Mouse (Mus musculus) midbrain, embryonic 16.5 days (tissue): ENCODE data around the gene Phc1. TPM values are rescaled to one million over a fixed set of nuclear protein-coding genes. Genes with fewer than 3 reads are reported as not detected.

Experiments
- ATAC-seq: fragments of 200-750 bp; cut with Nextera tagmentation; 2 replicates; pipeline ENCODE4 v1.8.0; 2017; ENCODE audit warnings: moderate TSS enrichment
- H3K27ac ChIP-seq: fragments of 300-500 bp; sonication (generic); 2 replicates; pipeline ENCODE4 v1.5.1; 2014; ENCODE audit warnings: mild to moderate bottlenecking, low read length, mixed read lengths
- H3K27me3 ChIP-seq: fragments of 300-500 bp; sonication (generic); 2 replicates; pipeline ENCODE4 v1.6.1; 2014; ENCODE audit warnings: low read depth, low read length, mixed read lengths; ENCODE audit not compliant: control insufficient read depth, insufficient read depth
- H3K36me3 ChIP-seq: fragments of 300-500 bp; sonication (generic); 2 replicates; pipeline ENCODE4 v1.6.1; 2014; ENCODE audit warnings: mild to moderate bottlenecking, low read length, moderate library complexity, mixed read lengths; ENCODE audit not compliant: control insufficient read depth, insufficient read depth
- H3K4me1 ChIP-seq: fragments of 300-500 bp; sonication (generic); 2 replicates; pipeline ENCODE4 v1.6.1; 2014; ENCODE audit warnings: mild to moderate bottlenecking, low read length, mixed read lengths; ENCODE audit not compliant: control insufficient read depth, insufficient read depth
- H3K4me2 ChIP-seq: fragments of 300-500 bp; sonication (generic); 2 replicates; pipeline ENCODE4 v1.6.1; 2014; ENCODE audit warnings: mild to moderate bottlenecking, low read length, mixed read lengths
- H3K4me3 ChIP-seq: fragments of 300-500 bp; sonication (generic); 2 replicates; pipeline ENCODE4 v1.5.1; 2014; ENCODE audit warnings: low read depth, mild to moderate bottlenecking, low read length, moderate library complexity, mixed read lengths
- H3K9ac ChIP-seq: fragments of 300-500 bp; sonication (generic); 2 replicates; pipeline ENCODE4 v1.6.1; 2014; ENCODE audit warnings: low read depth, low read length, mixed read lengths
- H3K9me3 ChIP-seq: fragments of 300-500 bp; sonication (generic); replicated peaks from 2 replicates; pipeline ENCODE4 v1.6.1; 2014; ENCODE audit warnings: mild to moderate bottlenecking, low read length, mixed read lengths; ENCODE audit not compliant: control insufficient read depth, poor library complexity, severe bottlenecking
- WGBS: fragments of 180-500 bp; shearing (Covaris S2); extraction: QIAGEN DNeasy Blood & Tissue Kit; methylation state at CpG from one replicate; pipeline ENCODE4 v1.1.7; 2014; 5-methylcytosine and 5-hydroxymethylcytosine counted together
- polyA plus RNA-seq: library from polyadenylated mRNA; unstranded; fragments of >200 nt; fragmentation: Nextera tagmentation; extraction: Ambion mirVana; gene quantifications from 2 replicates; pipeline ENCODE4 v1.2.1, GENCODE M21; 2015

Phc1 gene
- polyA plus RNA-seq, 1 experiment from 2014 or later = 32.2 TPM

DNA sequence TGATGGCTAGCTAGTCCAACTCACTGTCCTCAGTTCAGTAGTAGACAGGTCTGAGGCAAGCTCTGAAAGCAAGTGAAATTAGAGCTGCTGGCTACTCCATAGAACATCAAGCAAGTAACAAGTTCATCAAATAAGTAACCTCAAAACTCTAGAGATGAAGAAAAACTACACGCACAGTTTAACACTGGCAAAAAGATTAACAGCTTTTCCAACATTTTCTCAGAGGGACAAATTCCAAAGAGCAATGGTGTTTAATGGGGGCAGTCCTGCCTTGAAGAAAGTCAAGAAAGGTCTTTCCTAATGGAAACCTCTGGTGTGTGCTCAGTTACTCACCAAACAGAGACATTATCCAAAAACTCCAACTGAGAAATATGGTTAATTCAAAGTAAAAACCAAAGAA lies 21.6 kb downstream of the Phc1 start:
- 92% methylated on average over 1 of the region's 1 CpGs for WGBS
- Histone ChIP-seq H3K9me3 (no peaks in the 10 kb centered on the region), H3K27me3 (no peaks in the 10 kb centered on the region), H3K27ac (no peak overlapping the region), H3K4me1 (no peaks in the 10 kb centered on the region), H3K9ac (no peak overlapping the region), H3K36me3 (peaks cover 34% of the 10 kb centered on the region), H3K4me2 (no peak overlapping the region), H3K4me3 (no peak overlapping the region)
- no peak for ATAC-seq

DNA sequence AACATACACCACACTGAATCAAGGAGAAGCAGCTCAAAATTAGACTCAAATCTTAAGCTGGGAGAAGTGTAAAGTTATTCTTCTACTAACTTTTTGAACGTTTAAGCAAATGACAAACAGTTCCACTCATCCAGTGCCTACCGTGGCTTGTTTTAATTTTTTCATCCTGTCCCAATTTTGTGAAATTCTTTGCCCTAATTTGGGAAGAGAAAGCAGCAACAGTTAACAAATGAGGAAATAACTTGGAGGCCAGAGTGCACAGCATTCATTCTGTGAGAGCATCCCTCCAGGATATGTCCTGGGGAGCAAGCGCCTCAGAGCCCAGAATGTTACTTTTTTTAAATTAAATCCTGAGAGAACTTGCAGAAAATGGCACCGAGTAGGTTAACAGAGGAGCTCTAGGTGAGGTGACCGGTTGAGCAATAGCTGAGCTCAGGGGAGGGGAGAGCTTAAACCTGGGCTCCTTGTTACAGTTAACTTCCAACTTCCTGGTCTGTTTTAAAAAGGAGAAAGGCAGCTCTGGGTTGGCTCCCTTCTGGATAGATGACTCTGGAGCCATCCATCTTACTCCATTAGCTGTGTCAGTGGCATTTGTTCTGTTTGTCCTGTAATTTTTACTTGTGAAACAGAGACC lies 30.1 kb downstream of the Phc1 start:
- no peak overlapping the region for H3K27ac ChIP-seq
- 82% methylated on average over 5 of the region's 5 CpGs for WGBS
- H3K36me3 ChIP-seq = 0 out of 2 replicates have a peak, but pooled peaks cover 4% of the 10 kb centered on the region
- H3K9me3 ChIP-seq = no peaks in the 10 kb centered on the region
- no peak overlapping the region for H3K4me3 ChIP-seq
- peaks cover 18% of the 10 kb centered on the region for H3K4me1 ChIP-seq
- no peaks in the 10 kb centered on the region for H3K27me3 ChIP-seq
- H3K4me2 ChIP-seq = peak overlapping the region; percentile 80
- no peak for ATAC-seq
- H3K9ac ChIP-seq = no peak overlapping the region

DNA sequence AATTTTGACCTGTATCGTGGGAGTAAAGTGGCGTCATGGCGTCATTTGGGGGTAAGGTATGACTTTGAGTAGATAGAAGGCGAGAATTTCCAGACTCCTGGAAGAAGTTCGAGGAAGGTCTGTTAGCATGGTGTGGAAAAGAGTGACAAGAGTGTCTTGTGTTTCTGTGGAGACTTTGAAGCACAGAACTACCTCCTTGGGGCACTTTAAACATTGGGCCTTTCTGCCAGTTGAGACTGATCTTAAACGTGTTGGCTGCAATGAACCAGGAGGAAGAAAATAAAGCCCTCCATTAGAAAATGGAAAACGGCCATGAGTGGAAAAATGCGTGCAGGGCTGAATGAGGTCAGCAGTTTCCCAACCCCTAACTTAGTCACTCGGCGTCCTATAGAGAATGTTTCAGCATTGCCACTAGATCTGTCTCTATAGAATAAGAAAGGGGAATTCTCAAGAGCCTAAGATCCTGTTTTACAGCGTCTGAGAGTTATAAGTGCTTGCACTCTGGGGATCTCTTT lies 30.9 kb downstream of the Phc1 start:
- H3K4me1 ChIP-seq = peaks cover 18% of the 10 kb centered on the region
- no peak for ATAC-seq
- H3K4me3 ChIP-seq = peak overlapping the region; percentile 65
- peak overlapping the region; percentile 82 for H3K9ac ChIP-seq
- H3K4me2 ChIP-seq = peak overlapping the region; percentile 80
- 11% methylated on average over 11 of the region's 11 CpGs for WGBS
- 0 out of 2 replicates have a peak, but pooled peaks cover 4% of the 10 kb centered on the region for H3K36me3 ChIP-seq
- no peak overlapping the region for H3K27ac ChIP-seq
- H3K9me3 ChIP-seq = no peaks in the 10 kb centered on the region
- H3K27me3 ChIP-seq = no peaks in the 10 kb centered on the region

DNA sequence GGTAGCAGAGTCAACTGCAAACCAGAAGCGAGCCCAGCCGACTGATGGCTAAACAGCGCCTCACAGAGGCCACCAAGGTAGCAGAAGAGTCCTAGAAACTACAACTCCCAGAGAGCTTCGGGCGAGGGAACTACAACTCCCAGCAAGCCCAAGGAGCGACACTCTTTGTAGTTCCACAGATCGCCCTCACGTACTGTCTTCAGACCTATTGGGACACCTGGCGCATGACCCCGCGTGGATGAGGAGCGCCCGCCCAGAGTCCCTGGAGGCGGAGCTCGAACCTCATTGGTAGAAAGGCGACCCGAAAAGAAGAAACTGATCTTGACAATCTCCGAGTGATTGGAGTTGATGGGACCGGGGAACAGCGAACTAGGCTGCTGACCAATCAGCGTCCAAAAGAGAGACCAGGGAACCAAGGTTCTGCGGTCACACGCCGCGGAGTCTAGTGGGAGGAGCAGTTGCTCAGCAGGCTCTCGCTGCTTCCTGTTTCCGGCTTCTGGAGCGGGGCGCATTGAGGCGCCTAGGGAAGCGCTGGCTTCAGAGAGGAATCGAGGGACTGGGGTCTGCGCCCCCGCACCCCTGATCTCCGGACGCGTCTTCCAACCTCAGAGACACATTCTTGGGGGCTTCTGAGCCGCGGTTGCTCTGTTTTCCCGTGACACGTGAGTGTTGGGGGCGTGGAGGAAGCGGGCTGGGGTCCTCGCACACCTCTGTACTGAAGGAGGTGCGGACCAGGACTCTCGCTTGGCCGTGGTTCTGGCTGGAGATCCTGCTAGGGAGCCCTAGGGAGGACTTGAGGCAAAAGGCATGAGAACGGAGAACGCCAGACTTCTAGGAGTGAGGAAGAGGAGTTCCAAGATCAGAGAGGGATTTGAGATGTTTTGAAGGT lies 31.6 kb downstream of the Phc1 start, which contains the start of gene M6pr:
M6pr (plus strand) TSS at position 216 of the 889 bp plus-strand sequence.
- H3K36me3 ChIP-seq = 0 out of 2 replicates have a peak, but pooled peaks cover 4% of the 10 kb centered on the region
- under 1% methylated on average over 46 of the region's 49 CpGs for WGBS
- ATAC-seq = peak; percentile 99

DNA sequence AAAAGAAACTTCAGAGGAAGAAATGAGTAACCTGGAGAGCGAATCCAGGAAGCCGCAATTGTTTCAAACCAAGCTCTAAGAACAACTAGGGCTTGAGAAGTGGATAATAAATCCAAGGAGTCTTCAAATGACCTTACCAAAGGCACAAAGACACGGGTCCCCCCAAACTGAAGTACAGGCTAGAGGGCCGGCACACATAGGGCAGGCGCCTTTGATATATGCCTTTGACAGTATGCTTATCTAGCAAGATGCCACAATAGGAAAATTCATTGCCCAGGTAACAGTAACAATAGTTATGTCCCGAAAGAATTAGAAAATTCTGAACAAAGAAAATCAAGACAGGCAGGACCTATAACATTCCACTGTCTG lies 32.2 kb downstream of the Phc1 start:
- Histone ChIP-seq H3K9me3 (no peaks in the 10 kb centered on the region), H3K4me1 (peaks cover 18% of the 10 kb centered on the region), H3K4me2 (peak overlapping the region; percentile 15), H3K9ac (no peak overlapping the region), H3K36me3 (no peaks in the 10 kb centered on the region), H3K27ac (peak overlapping the region; percentile 43; the same call in 1 of the 2 replicates), H3K27me3 (no peaks in the 10 kb centered on the region), H3K4me3 (peak overlapping the region; percentile 65; the same call in 1 of the 2 replicates)
- no peak for ATAC-seq
- 66% methylated on average over 6 of the region's 6 CpGs for WGBS

More for the DNA sequence above, 31.6 kb downstream of the Phc1 start, which contains the start of gene M6pr:
- Histone ChIP-seq H3K9ac (peak within 1 kb of the TSS; percentile 82), H3K27ac (peak within 1 kb of the TSS; percentile 56), H3K27me3 (no peaks in the 10 kb centered on the region), H3K4me3 (peak within 1 kb of the TSS; percentile 65), H3K9me3 (no peaks in the 10 kb centered on the region), H3K4me1 (peaks cover 18% of the 10 kb centered on the region), H3K4me2 (peak within 1 kb of the TSS; percentile 80)

DNA sequence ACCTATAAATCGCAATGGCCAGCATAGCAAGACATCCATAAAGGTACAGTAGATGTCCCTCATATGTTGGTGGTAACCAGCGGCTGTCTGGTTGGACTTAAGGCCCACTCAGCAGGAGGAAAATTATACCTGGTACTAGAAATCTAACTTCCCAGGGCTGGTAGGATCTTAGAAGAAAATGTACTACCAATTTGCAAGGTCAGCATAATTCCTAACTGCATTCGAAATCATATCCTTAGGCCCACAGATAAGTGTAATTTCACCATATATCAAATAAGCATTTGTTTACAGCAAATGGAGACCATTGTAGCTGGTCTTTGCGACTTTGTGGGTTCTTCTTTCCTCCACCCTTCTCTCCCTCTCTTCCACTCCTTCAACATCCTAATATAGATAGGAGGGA lies 33.7 kb downstream of the Phc1 start:
- WGBS = 86% methylated on average over 4 of the region's 4 CpGs

GRCm38 (mm10) chr6:122304790-122305555 lies 35.4 kb downstream of the Phc1 start:
- H3K9ac ChIP-seq = no peak overlapping the region
- H3K4me3 ChIP-seq = no peak overlapping the region
- H3K9me3 ChIP-seq = no peaks in the 10 kb centered on the region
- H3K36me3 ChIP-seq = no peaks in the 10 kb centered on the region
- 83% methylated on average over 12 of the region's 12 CpGs for WGBS
- no peak overlapping the region for H3K4me2 ChIP-seq
- peaks cover 8% of the 10 kb centered on the region for H3K4me1 ChIP-seq
- no peak for ATAC-seq
- no peaks in the 10 kb centered on the region for H3K27me3 ChIP-seq
- H3K27ac ChIP-seq = no peak overlapping the region

More for the DNA sequence above, 33.7 kb downstream of the Phc1 start:
- peaks cover 18% of the 10 kb centered on the region for H3K4me1 ChIP-seq
- H3K4me3 ChIP-seq = no peak overlapping the region
- H3K27ac ChIP-seq = no peak overlapping the region
- no peak for ATAC-seq
- H3K36me3 ChIP-seq = no peaks in the 10 kb centered on the region
- H3K4me2 ChIP-seq = no peak overlapping the region
- H3K27me3 ChIP-seq = no peaks in the 10 kb centered on the region
- no peak overlapping the region for H3K9ac ChIP-seq
- H3K9me3 ChIP-seq = no peaks in the 10 kb centered on the region

- Histone ChIP-seq H3K27ac (no peak overlapping the region), H3K9ac (no peak overlapping the region), H3K9me3 (no peaks in the 10 kb centered on the region), H3K4me3 (no peak overlapping the region), H3K4me2 (no peak overlapping the region), H3K36me3 (no peaks in the 10 kb centered on the region), H3K27me3 (no peaks in the 10 kb centered on the region), H3K4me1 (peaks cover 2% of the 10 kb centered on the region; the same call in 1 of the 2 replicates)
- 37% methylated on average over 6 of the region's 6 CpGs for WGBS
- ATAC-seq = no peak
Measured at GRCm38 (mm10) chr6:122304355-122304754, 36.0 kb downstream of the Phc1 start.
